Mouse (Mus musculus) liver, embryonic 14.5 days (tissue): Measurements from ENCODE around the gene Gm10721.
"Not testable (repeated sequence)": the region's sequence is repeated elsewhere in the genome, so short reads cannot be mapped to it uniquely, and the experiment has no call there.

Source experiments
- CTCF ChIP-seq: IDR thresholded peaks from 2 replicates; pipeline ENCODE4 v1.5.1; 2016; ENCODE audit warnings: antibody characterized with exemption, low read depth, control low read depth
- EP300 ChIP-seq: IDR thresholded peaks from 2 replicates; pipeline ENCODE4 v1.6.1; 2016; ENCODE audit warnings: antibody characterized with exemption, low read depth

DNA sequence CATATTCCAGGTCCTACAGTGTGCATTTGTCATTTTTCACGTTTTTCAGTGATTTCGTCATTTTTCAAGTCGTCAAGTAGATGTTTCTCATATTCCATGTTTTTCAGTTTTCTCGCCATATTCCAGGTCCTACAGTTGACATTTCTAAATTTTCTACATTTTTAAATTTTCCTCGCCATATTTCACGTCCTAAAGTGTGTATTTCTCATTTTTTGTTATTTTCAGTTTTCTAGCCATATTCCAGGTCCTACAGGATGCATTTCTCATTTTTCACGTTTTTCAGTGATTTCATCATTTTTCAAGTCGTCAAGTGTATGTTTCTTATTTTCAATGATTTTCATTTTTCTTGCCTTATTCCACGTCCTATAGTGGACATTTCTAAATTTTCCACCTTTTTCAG is 13.8 kb downstream of the Gm10721 start:
- TF ChIP-seq CTCF, EP300: not testable (repeated sequence)
